16 mouse cellular contexts compared by ENCODE assay signal in the genomic region with DNA sequence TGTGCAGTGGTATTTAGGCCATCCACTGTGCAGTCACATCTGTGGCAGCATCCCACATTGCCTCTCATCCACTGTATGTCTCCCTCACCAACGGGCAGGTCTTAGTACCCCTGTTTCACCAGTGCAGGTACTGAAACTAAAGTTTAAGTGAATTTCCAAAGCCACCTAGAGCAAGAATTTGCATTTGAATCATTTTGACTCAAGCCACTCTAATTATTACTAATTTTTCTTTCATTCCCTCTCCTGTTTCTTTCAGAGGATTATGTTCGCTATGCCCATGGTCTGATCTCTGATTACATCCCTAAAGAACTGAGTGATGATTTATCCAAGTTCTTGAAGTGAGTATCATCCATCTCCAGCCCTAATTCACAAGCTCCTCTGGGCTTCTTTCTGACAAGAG.
"Had no signal": no experiment of that assay in that cellular context is flagged by ENCODE, and none has a peak within 500 bp of the region (broad histone marks: within the 10 kb centered on the region; RNA-seq: fewer than 3 reads in every experiment).

No protein-coding gene starts in this region.

- DNase-seq: retina, postnatal 1 day; right cerebral cortex, adult 18-20 months; right cerebral cortex, postnatal 14 days; right cerebral cortex, postnatal 25 days; right cerebral cortex, postnatal 4 days; spleen, adult 18-20 months; thymus, adult 18-20 months; thymus, adult 2 months; thymus, postnatal 14 days; thymus, postnatal 25 days; thymus, postnatal 36 days; thymus, postnatal 4 days had no signal

- H3K9me3 ChIP-seq: neural tube, embryonic 13.5 days; neural tube, embryonic 15.5 days; stomach, embryonic 15.5 days had no signal

- H3K27ac ChIP-seq: neural tube, embryonic 13.5 days; neural tube, embryonic 15.5 days; stomach, embryonic 15.5 days; stomach, postnatal 0 days had no signal

- H3K4me2 ChIP-seq: neural tube, embryonic 13.5 days; neural tube, embryonic 15.5 days; stomach, embryonic 15.5 days had no signal

- H3K27me3 ChIP-seq: neural tube, embryonic 13.5 days; neural tube, embryonic 15.5 days; stomach, embryonic 15.5 days had no signal

- H3K4me1 ChIP-seq: neural tube, embryonic 13.5 days; stomach, embryonic 15.5 days had no signal

- H3K36me3 ChIP-seq: neural tube, embryonic 15.5 days had no signal

- H3K4me3 ChIP-seq: neural tube, embryonic 13.5 days; neural tube, embryonic 15.5 days; stomach, embryonic 15.5 days had no signal

- H3K9ac ChIP-seq: neural tube, embryonic 13.5 days; neural tube, embryonic 15.5 days; stomach, embryonic 15.5 days had no signal
